Mouse (Mus musculus) olfactory bulb, adult 2 months (tissue): ENCODE data around the gene Scai.

Experiments
- CTCF ChIP-seq: fragments of 200-500 bp; IDR thresholded peaks from 2 replicates; pipeline ENCODE4 v1.5.1; 2012; ENCODE audit warnings: low read depth, mild to moderate bottlenecking, low read length, moderate library complexity; ENCODE audit not compliant: insufficient read depth
- POLR2A ChIP-seq: fragments of 200-500 bp; IDR thresholded peaks from 2 replicates; pipeline ENCODE4 v1.6.1; 2012; ENCODE audit warnings: mild to moderate bottlenecking, low read depth, low read length, moderate library complexity; ENCODE audit not compliant: insufficient read depth

DNA sequence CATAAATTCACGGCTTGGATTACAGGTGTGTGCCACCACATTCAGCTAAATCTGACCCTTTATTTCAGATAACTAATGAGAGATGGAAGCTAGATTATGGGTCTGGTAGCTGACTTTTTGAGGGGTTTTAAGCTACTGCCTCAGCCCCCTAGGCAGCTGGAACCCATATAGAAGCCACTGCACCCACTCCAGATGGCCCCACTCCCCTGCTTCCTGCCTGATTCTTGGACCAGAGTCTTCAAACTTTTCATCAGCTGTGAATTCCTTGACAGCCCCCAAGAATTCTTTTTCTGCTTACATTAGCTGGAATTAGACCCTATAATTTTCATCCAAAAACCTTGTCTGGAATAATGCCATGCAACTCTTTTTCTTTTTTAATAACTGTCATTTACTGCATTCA, 44.1 kb downstream of the Scai start:
- no peak for TF ChIP-seq POLR2A
- no peak for TF ChIP-seq CTCF
